Mouse (Mus musculus): ENCODE data around the gene Selenoo.

Selenoo gene

GRCm38 (mm10) chr15:89088607-89089247, at the start of gene Selenoo:
Selenoo (plus strand) TSS chr15:89089084.
- TF ChIP-seq GATA4 (IDR thresholded peaks at IDR 0.05; ENCODE audit: insufficient replicate concordance, low read length), result no peak

- no peak for TF ChIP-seq GATA4 (IDR thresholded peaks at IDR 0.05; ENCODE audit: insufficient replicate concordance, low read length)
Measured at GRCm38 (mm10) chr15:89044381-89044780, 44.5 kb upstream of the Selenoo start.

GRCm38 (mm10) chr15:89046356-89046755, 42.5 kb upstream of the Selenoo start:
- TF ChIP-seq GATA4 (IDR thresholded peaks at IDR 0.05; ENCODE audit: insufficient replicate concordance, low read length), result no peak

GRCm38 (mm10) chr15:89054666-89055065, 34.2 kb upstream of the Selenoo start:
- TF ChIP-seq GATA4 (IDR thresholded peaks at IDR 0.05; ENCODE audit: insufficient replicate concordance, low read length), result no peak

GRCm38 (mm10) chr15:89058736-89059135, 30.1 kb upstream of the Selenoo start:
- no peak for TF ChIP-seq GATA4 (IDR thresholded peaks at IDR 0.05; ENCODE audit: insufficient replicate concordance, low read length)

GRCm38 (mm10) chr15:89059161-89059931, 29.5 kb upstream of the Selenoo start, which contains the start of gene Panx2:
Panx2 (plus strand) TSS chr15:89059734.
- no peak for TF ChIP-seq GATA4 (IDR thresholded peaks at IDR 0.05; ENCODE audit: insufficient replicate concordance, low read length)

GRCm38 (mm10) chr15:89060032-89060681, 28.7 kb upstream of the Selenoo start:
- no peak for TF ChIP-seq GATA4 (IDR thresholded peaks at IDR 0.05; ENCODE audit: insufficient replicate concordance, low read length)

- no peak for TF ChIP-seq GATA4 (IDR thresholded peaks at IDR 0.05; ENCODE audit: insufficient replicate concordance, low read length)
Measured at GRCm38 (mm10) chr15:89060811-89061460, 27.9 kb upstream of the Selenoo start.

- TF ChIP-seq GATA4 (IDR thresholded peaks at IDR 0.05; ENCODE audit: insufficient replicate concordance, low read length), result no peak
Measured at GRCm38 (mm10) chr15:89061761-89062517, 26.9 kb upstream of the Selenoo start.

GRCm38 (mm10) chr15:89062518-89062910, 26.4 kb upstream of the Selenoo start:
- TF ChIP-seq GATA4 (IDR thresholded peaks at IDR 0.05; ENCODE audit: insufficient replicate concordance, low read length), result no peak

GRCm38 (mm10) chr15:89063001-89063400, 25.9 kb upstream of the Selenoo start:
- no peak for TF ChIP-seq GATA4 (IDR thresholded peaks at IDR 0.05; ENCODE audit: insufficient replicate concordance, low read length)

GRCm38 (mm10) chr15:89063536-89063935, 25.3 kb upstream of the Selenoo start:
- TF ChIP-seq GATA4 (IDR thresholded peaks at IDR 0.05; ENCODE audit: insufficient replicate concordance, low read length), result no peak

GRCm38 (mm10) chr15:89064891-89065290, 24.0 kb upstream of the Selenoo start:
- no peak for TF ChIP-seq GATA4 (IDR thresholded peaks at IDR 0.05; ENCODE audit: insufficient replicate concordance, low read length)

- TF ChIP-seq GATA4 (IDR thresholded peaks at IDR 0.05; ENCODE audit: insufficient replicate concordance, low read length), result no peak
Measured at GRCm38 (mm10) chr15:89067609-89068008, 21.3 kb upstream of the Selenoo start.

- TF ChIP-seq GATA4 (IDR thresholded peaks at IDR 0.05; ENCODE audit: insufficient replicate concordance, low read length), result no peak
Measured at GRCm38 (mm10) chr15:89068226-89068625, 20.7 kb upstream of the Selenoo start.
